Mouse (Mus musculus): Measurements from ENCODE around the gene Vdac2.

Gene Vdac2

GRCm38 (mm10) chr14:21824938-21825337 is at the start of gene Vdac2:
Vdac2 (plus strand) TSS chr14:21825238.
- no peak for DNase-seq

DNA sequence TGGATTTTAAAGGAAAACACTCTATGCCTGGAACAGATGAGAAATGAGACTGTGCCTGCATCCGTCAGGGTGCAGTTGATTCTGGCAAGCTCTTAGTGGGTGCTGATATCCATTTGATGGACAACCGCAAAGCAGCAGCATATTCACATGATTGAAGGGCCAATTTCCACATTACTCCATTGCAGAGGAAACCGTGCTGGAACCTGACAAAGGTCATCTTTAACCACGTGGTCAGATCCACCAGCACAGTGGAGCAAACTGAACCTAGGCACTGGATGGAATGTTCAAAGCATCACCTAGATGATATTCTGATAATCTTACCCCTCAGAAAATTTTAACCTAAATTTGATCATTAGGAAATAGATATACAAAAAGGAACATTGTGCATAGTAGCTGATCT is 48.8 kb upstream of the Vdac2 start:
- no peak for DNase-seq

DNA sequence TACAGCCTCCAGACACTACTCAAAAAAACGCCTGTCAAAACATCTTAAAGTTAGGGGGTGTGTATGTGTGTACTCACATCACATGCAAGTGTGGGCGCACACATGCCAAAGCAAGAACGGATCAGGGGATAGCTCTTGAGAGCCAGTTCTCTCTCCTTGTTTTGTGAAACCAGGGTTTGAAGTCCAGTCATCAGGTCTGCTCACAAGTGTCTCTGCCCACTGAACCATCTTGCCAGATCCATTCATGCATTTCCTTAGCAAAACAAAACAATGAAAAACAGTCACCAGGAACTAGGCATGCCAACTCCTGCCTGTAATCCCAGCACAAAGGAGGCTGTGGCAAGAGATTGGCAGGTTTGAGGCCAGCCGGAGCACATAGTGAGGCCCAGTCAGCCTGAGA is 38.5 kb upstream of the Vdac2 start:
- DNase-seq, result no peak

GRCm38 (mm10) chr14:21787374-21787773 is 37.7 kb upstream of the Vdac2 start:
- DNase-seq, result no peak

GRCm38 (mm10) chr14:21788121-21788520 is 36.9 kb upstream of the Vdac2 start:
- DNase-seq, result no peak

GRCm38 (mm10) chr14:21790585-21791251 is 34.3 kb upstream of the Vdac2 start:
- DNase-seq, result no peak

DNA sequence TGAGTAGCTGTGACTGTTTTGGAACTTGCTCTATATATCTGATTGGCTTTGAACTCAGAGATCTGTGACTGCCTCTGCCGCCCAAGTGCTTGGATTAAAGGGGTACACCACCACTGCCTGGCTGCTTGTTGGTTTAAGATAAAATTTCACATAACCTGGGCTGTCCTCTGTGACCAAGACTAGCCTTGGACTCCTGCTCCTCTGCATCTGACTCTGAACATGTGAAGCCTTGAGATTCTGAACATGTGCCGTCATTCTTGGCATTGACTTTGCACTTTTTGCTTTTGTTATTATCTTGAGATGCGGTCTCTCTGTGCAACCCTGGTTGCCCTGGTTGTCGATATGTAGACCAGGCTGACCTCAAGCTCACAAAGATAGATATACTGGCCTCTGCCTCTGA is 33.3 kb upstream of the Vdac2 start:
- DNase-seq, result no peak

GRCm38 (mm10) chr14:21792250-21792649 is 32.8 kb upstream of the Vdac2 start:
- no peak for DNase-seq

GRCm38 (mm10) chr14:21800641-21801040 is 24.4 kb upstream of the Vdac2 start:
- no peak for DNase-seq

- no peak for DNase-seq
These were observed 23.4 kb upstream of the Vdac2 start for GRCm38 (mm10) chr14:21801624-21802023.

DNA sequence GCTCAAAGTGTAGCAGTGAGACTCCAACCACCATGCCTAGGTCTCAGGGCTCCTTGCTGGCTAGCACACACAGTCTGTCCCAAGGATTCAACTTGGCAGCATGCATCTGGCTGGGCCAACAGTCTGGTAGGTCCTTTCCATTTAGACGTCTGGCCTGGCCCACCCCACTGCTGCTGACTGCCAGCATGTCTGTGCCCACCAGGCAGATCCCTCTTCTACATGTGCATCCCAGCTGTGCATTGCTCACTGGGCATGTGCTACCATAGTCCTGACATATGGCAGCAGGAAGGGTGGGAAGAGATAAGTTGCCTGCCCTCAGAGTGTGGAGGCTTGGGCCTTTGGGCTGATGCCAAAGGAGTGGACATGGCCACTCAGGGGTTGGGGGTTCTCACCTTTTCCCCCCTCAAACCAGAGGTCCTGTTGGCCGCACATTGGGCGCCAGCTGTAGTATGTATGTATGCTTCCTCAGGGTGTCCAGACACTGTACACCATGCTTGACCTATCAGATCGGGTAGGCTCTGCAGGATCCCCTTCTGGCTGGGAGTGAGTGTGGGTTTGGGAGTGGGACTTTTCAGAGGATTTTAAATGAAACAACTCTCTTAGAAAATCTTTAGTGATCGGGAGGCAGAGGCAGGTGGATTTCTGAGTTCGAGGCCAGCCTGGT is 22.4 kb upstream of the Vdac2 start:
- DNase-seq, result no peak

- DNase-seq, result no peak
These were observed 18.8 kb upstream of the Vdac2 start for GRCm38 (mm10) chr14:21806203-21806602.

DNA sequence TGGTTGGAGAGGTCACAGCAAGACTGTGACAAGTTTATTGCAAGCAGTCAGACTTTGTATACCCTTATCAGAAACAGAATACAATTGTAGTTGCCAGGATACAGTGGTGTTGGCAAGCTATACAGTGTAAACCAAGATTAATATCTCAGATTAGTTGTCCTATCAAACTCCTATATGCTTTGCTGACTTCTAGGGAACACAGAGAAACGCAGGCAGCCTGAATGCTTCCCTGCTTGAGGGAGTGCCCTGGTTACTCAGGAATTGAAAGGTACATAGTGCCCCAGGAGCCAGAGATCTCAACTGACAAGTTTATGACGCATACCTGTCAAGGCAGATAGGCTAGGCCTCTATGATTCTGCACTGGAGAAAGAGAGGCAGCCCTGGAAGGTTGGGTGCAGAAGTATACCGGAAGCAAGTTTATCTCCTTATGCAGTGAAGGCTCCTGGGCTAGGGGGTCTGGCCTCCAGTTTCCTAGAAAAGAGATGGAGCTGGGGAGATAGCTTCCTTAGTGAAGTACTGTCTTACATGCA is 18.3 kb upstream of the Vdac2 start:
- no peak for DNase-seq

DNA sequence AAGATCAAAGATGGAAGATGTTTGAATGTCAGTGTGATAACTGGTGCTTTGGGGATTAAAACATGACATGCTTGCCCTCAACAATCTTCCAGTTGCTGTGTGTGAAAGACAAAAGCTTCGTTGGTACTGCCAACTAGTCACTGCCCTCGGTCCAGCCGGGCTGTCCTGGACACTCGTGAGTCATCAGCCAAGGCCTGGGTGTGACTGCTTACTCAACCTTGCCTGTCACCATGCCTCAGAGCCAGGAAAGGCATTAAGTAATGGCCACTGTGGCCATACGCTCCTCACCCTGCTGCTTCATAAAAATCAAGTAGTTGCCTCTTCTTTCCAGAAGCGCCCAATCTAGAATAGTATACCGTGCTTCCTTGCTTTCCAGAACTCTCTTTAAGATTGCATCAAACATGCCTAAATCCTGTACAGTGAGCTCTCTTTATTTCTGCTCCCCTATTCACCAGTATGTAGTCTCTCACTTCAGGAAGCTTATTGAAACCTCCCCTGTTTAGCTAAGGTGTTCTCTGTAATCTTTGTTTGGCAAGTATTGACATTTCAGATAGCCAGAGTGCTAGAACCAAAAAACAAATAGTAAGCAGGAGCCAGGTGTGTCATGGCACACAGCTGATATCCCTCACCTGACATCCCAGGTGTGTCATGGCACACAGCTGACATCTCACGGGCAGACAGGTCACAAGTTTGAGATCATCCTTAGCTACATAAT is 16.7 kb upstream of the Vdac2 start:
- DNase-seq, result no peak

DNA sequence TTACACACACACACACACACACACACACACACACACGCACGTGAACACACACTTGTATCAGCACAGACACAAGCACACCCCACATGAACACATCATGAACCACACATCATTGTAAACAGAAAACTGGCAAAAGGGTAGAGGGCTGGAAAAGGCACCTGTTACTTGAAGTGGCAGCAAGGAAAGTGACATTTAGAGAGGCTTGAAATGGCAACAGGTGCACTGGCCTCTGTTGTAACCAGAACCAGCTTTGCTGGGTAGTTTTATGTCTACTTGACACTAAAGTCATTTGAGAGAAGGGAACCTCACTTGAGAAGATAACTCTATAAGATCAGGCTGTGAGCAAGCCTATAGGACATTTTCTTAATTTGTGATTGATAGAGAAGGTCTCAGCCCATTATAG is 15.6 kb upstream of the Vdac2 start:
- DNase-seq, result no peak

DNA sequence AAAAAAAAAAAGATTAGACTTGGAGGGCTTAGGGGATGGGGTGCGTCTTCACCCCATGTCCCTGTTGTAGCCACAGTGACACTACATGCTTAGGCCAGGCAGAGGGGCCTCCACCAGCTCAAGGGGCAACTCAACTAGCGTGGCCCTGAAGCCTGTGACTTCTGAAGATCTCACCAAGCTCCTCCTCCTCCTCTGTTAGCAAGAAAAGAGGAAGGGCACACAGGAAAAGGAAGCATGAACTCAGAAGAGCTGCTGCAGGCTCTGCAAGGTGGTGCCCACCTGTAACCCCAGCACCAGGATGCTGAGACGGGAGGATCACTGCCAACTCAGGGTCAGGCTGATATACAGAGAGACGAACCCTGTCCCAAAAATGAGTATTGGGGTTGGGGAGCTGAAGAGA is 13.7 kb upstream of the Vdac2 start:
- DNase-seq, result peak in 1 of 2 experiments; percentile 10

GRCm38 (mm10) chr14:21811744-21812393 is 13.2 kb upstream of the Vdac2 start:
- DNase-seq, result no peak

DNA sequence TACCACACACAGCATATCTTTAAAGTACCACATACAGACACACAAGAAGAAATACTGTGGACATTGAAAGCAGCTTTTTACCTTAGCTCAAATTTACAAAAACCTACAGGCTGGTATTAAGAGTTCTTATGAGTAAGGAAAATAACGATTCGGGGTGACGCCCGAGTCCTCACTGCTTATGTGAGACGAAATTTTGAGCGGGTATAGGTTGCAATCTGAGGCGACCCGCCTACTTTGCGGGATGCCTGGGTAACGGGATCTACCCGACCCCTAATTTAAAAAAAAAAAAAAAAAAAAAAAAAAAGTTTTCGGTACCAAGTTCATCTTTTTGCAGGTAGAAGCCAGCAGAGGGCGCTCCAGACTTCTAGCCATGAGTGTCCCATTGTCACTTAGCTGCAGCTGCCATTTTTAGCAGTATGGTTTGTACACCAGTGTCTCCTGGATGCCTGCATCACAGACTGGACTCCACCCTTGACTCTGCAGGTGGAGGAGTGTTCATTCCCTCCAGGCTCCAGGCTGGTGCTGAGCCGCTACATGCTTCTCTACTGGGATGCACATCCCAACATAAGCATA is 12.4 kb upstream of the Vdac2 start:
- DNase-seq, result peak; percentile 83 to 84

- DNase-seq, result no peak
These were observed 11.8 kb upstream of the Vdac2 start for GRCm38 (mm10) chr14:21813216-21813615.

- no peak for DNase-seq
These were observed 11.2 kb upstream of the Vdac2 start for GRCm38 (mm10) chr14:21813847-21814246.

- no peak for DNase-seq
These were observed 10.4 kb upstream of the Vdac2 start for GRCm38 (mm10) chr14:21814606-21815005.

DNA sequence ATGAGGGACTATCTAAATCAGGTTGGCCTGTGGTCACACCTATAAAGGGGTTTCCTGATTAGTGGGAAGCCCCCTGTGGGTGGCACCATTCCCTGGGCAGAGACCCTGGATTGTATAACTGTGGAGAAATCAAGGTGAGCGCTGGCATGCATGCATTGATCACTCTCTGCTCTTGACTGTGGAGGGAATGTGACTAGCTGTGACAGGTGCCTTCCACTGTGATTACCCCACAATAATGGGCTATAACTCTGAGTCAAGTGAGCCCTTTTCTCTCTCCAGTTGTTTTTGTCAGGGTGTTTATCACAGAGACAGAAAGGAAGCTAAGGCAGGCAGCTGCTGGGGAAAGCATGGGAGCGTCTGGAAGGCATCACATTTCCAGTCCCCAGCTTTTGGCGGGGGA is 8.8 kb upstream of the Vdac2 start:
- DNase-seq, result no peak

DNA sequence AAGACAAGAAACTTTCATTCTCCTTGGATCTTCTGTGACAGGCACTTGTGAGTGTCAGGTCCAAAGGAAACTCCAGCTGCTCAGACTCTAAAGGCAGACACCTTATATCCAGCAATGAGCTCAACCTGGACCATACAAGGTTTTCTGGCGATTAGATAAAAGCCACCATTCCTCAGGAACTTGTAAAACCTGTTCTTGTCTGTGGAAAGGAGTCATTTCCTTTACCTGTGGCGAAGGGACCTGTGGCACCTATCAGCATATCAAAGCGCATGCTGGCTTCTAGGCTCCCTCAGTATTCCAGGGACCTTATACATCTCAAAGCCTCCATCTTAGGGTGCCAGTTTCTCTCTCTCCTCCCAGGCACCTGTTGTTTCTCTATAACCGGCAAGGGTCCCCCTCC is 7.6 kb upstream of the Vdac2 start:
- no peak for DNase-seq
